Mouse (Mus musculus) heart, adult 10 weeks (tissue): Measurements from ENCODE around the gene Wfdc8. TPM values are rescaled to one million over a fixed set of nuclear protein-coding genes. Genes with fewer than 3 reads are reported as not detected.

Experiments
- polyA plus RNA-seq: library from polyadenylated mRNA; stranded (reverse); fragments of 350-450 nt; fragmentation: Illumina TruSeq; extraction: RNeasy Lipid Tissue Mini Kit (QIAGEN cat#74804); gene quantifications from one replicate; pipeline ENCODE4 v1.2.3, GENCODE M21; 2014; ENCODE audit warnings: low read depth, low replicate concordance

Wfdc8 gene
- not detected for polyA plus RNA-seq

GRCm38 (mm10) chr2:164613471-164613870 lies at the start of gene Wfdc8, which contains the start of gene Wfdc6b:
Wfdc8 (minus strand) TSS chr2:164613626.
Wfdc6b (plus strand) TSS chr2:164613522.

GRCm38 (mm10) chr2:164656483-164656882 lies 43.1 kb upstream of the Wfdc8 start, which contains the start of gene Wfdc9:
Wfdc9 (minus strand) TSS chr2:164656583.

GRCm38 (mm10) chr2:164655858-164656257 lies 42.4 kb upstream of the Wfdc8 start, which contains the start of gene Wfdc10:
Wfdc10 (plus strand) TSS chr2:164656046.

GRCm38 (mm10) chr2:164638696-164639095 lies 25.3 kb upstream of the Wfdc8 start, which contains the start of gene Wfdc16:
Wfdc16 (minus strand) TSS chr2:164638796.

GRCm38 (mm10) chr2:164593494-164593893 lies 19.9 kb downstream of the Wfdc8 start, which contains the start of gene Eppin:
Eppin (minus strand) TSS chr2:164593594.

GRCm38 (mm10) chr2:164585025-164585725 lies 28.3 kb downstream of the Wfdc8 start, which contains the start of gene Wfdc6a:
Wfdc6a (minus strand) TSS chr2:164585447.

GRCm38 (mm10) chr2:164573359-164573758 lies 40.1 kb downstream of the Wfdc8 start, which contains the start of gene Spint3:
Spint3 (minus strand) TSS chr2:164573459.

GRCm38 (mm10) chr2:164562391-164563188 lies 50.8 kb downstream of the Wfdc8 start, which contains the start of gene Wfdc2:
Wfdc2 (plus strand) TSS chr2:164562413.

Other genes with a start within 250 kb of the Wfdc8 start
- gene Slpi, start 224.5 kb downstream of the Wfdc8 start, polyA plus RNA-seq, result 0.79 TPM
- gene Rbpjl, start 210.5 kb downstream of the Wfdc8 start, polyA plus RNA-seq, result not detected
- 0.47 TPM for gene Matn4, start 208.5 kb downstream of the Wfdc8 start, polyA plus RNA-seq
- gene Sdc4, start 169.7 kb downstream of the Wfdc8 start, polyA plus RNA-seq, result 17.0 TPM
- 24.8 TPM for gene Sys1, start 156.7 kb downstream of the Wfdc8 start, polyA plus RNA-seq
- gene Gm20458, start 152.7 kb downstream of the Wfdc8 start, polyA plus RNA-seq, result not detected
- gene Trp53tg5, start 139.9 kb downstream of the Wfdc8 start, polyA plus RNA-seq, result not detected
- gene Dbndd2, start 127.5 kb downstream of the Wfdc8 start, polyA plus RNA-seq, result 23.8 TPM
- gene Pigt, start 116.1 kb downstream of the Wfdc8 start, polyA plus RNA-seq, result 27.9 TPM
- 2.3 TPM for gene Wfdc2, start 51.2 kb downstream of the Wfdc8 start, polyA plus RNA-seq
- not detected for gene Spint3, start 40.2 kb downstream of the Wfdc8 start, polyA plus RNA-seq
- gene Wfdc6a, start 28.2 kb downstream of the Wfdc8 start, polyA plus RNA-seq, result not detected
- gene Eppin, start 20.0 kb downstream of the Wfdc8 start, polyA plus RNA-seq, result not detected
- gene Wfdc6b, start 104 bp downstream of the Wfdc8 start, polyA plus RNA-seq, result not detected
- gene Wfdc16, start 25.2 kb upstream of the Wfdc8 start, polyA plus RNA-seq, result not detected
- gene Wfdc10, start 42.4 kb upstream of the Wfdc8 start, polyA plus RNA-seq, result not detected
- not detected for gene Wfdc9, start 43.0 kb upstream of the Wfdc8 start, polyA plus RNA-seq
- gene Wfdc11, start 60.5 kb upstream of the Wfdc8 start, polyA plus RNA-seq, result not detected
- not detected for gene Wfdc13, start 71.5 kb upstream of the Wfdc8 start, polyA plus RNA-seq
- gene Spint4, start 84.9 kb upstream of the Wfdc8 start, polyA plus RNA-seq, result not detected
- gene Spint5, start 101.7 kb upstream of the Wfdc8 start, polyA plus RNA-seq, result not detected
- gene Wfdc3, start 132.3 kb upstream of the Wfdc8 start, polyA plus RNA-seq, result 1.5 TPM
- gene Dnttip1, start 132.4 kb upstream of the Wfdc8 start, polyA plus RNA-seq, result 21.1 TPM
- 0.86 TPM for gene Ube2c, start 156.3 kb upstream of the Wfdc8 start, polyA plus RNA-seq
- gene Tnnc2, start 166.3 kb upstream of the Wfdc8 start, polyA plus RNA-seq, result not detected
- 26.6 TPM for gene Snx21, start 172.2 kb upstream of the Wfdc8 start, polyA plus RNA-seq
- gene Acot8, start 191.3 kb upstream of the Wfdc8 start, polyA plus RNA-seq, result 11.5 TPM
- 2.6 TPM for gene Zswim3, start 191.5 kb upstream of the Wfdc8 start, polyA plus RNA-seq
- gene Zswim1, start 209.1 kb upstream of the Wfdc8 start, polyA plus RNA-seq, result 5.1 TPM
- not detected for gene Spata25, start 214.9 kb upstream of the Wfdc8 start, polyA plus RNA-seq
- gene Ctsa, start 219.2 kb upstream of the Wfdc8 start, polyA plus RNA-seq, result 159 TPM
- 44.6 TPM for gene Neurl2, start 219.8 kb upstream of the Wfdc8 start, polyA plus RNA-seq
- gene Pltp, start 244.1 kb upstream of the Wfdc8 start, polyA plus RNA-seq, result 31.6 TPM